ENCODE assay signal across 24 mouse cellular contexts in genomic region chr3:46869576-46870295, GRCm38 (mm10).
DNase-seq lines count a peak whose midpoint lies in the region; TF ChIP-seq lines count a peak whose summit lies in the region.
"Had no signal": no experiment of that assay in that cellular context is flagged by ENCODE, and none has a peak within 500 bp of the region (broad histone marks: within the 10 kb centered on the region; RNA-seq: fewer than 3 reads in every experiment).

No protein-coding gene starts in this region.

- H3K9me3 ChIP-seq in ES-E14 (ENCODE audit: control insufficient read depth, insufficient read depth, low read depth, low read length), result no peaks in the 10 kb centered on the region
- H3K9me3 ChIP-seq: embryonic facial prominence, embryonic 15.5 days; forebrain, embryonic 10.5 days; forebrain, embryonic 12.5 days had no signal

- DNase-seq in heart, adult 11 months, result peak; percentile 76
- DNase-seq in heart, postnatal 25 days (ENCODE audit: low spot score), result no peak
- no peak for DNase-seq in ES-E14 (ENCODE audit: low read depth, low spot score)
- peak; percentile 76 for DNase-seq in ZHBTc4 (ENCODE audit: low read depth, low spot score)
- no peak for DNase-seq in left cerebral cortex, adult 9 months (ENCODE audit: low spot score in 2 of 2)
- DNase-seq in right cerebral cortex, postnatal 36 days (ENCODE audit: low spot score in 2 of 2), result no peak
- DNase-seq: adrenal gland, adult 2 months; adrenal gland, postnatal 10 days; adrenal gland, postnatal 25 days; B cell, adult 2 months; cerebellum, adult 11 months; cerebellum, adult 18-20 months; cerebellum, adult 8-10 months; cerebellum, adult 9-11 months; cerebellum, postnatal 14 days; cerebellum, postnatal 36 days; embryo, embryonic 11 days; forebrain, postnatal 0 days had no signal

- in situ Hi-C loops in ES-E14 (cut with MboI; ENCODE audit: low sequenced_read_pairs in 2 of 2, unreplicated experiment in 2 of 2), result no loop called here

- H3K27ac ChIP-seq in ES-E14 (ENCODE audit: insufficient read depth, low read depth, low read length, poor library complexity, severe bottlenecking), result peak overlapping the region; percentile 90
- H3K27ac ChIP-seq: embryonic facial prominence, embryonic 13.5 days; embryonic facial prominence, embryonic 15.5 days; forebrain, embryonic 10.5 days; forebrain, embryonic 12.5 days; forebrain, embryonic 15.5 days had no signal

- H3K9ac ChIP-seq in ES-E14 (ENCODE audit: insufficient read depth, low read depth, low read length, poor library complexity, severe bottlenecking), result no peak overlapping the region
- H3K9ac ChIP-seq: embryonic facial prominence, embryonic 13.5 days; embryonic facial prominence, embryonic 15.5 days; forebrain, embryonic 12.5 days; forebrain, embryonic 15.5 days; forebrain, postnatal 0 days had no signal

- H3K4me3 ChIP-seq in ES-E14 (ENCODE audit: insufficient read depth in 1 of 2, low read depth in 1 of 2, low read length in 2 of 2, poor library complexity in 1 of 2, severe bottlenecking in 1 of 2), result no peak overlapping the region
- H3K4me3 ChIP-seq: embryonic facial prominence, embryonic 13.5 days; embryonic facial prominence, embryonic 15.5 days; erythroblast, embryonic 14.5 days; forebrain, embryonic 10.5 days; forebrain, embryonic 12.5 days; forebrain, embryonic 15.5 days had no signal

- intact Hi-C loops in heart, postnatal 25 days (cut with DNase I), result no loop called here

- H3K4me1 ChIP-seq in ES-E14 (ENCODE audit: control insufficient read depth in 2 of 2, insufficient read depth in 2 of 2, low read length in 2 of 2, poor library complexity in 1 of 2), result peaks cover 0 to 12% of the 10 kb centered on the region in 2 experiments; a peak in 2 of 4 replicates
- H3K4me1 ChIP-seq: embryonic facial prominence, embryonic 13.5 days; embryonic facial prominence, embryonic 15.5 days; forebrain, embryonic 10.5 days; forebrain, embryonic 12.5 days; forebrain, embryonic 15.5 days had no signal

- no peaks in the 10 kb centered on the region for H3K36me3 ChIP-seq in ES-E14 (ENCODE audit: control insufficient read depth, insufficient read depth, low read length, poor library complexity, severe bottlenecking)
- H3K36me3 ChIP-seq: embryonic facial prominence, embryonic 13.5 days; embryonic facial prominence, embryonic 15.5 days; forebrain, embryonic 10.5 days; forebrain, embryonic 12.5 days; forebrain, embryonic 15.5 days had no signal

TF ChIP-seq in ES-E14, 5 proteins besides CTCF, POLR2A, EP300 and RAD21:
- no peak for TF ChIP-seq HCFC1 (IDR thresholded peaks at IDR 0.05; ENCODE audit: borderline replicate concordance, insufficient read depth, low read length)

Comparison
In these comparisons a context has a peak if more than half of its experiments do, and no peak if none do; other contexts are left out.
1. DNase-seq: peak in heart, adult 11 months (single experiment) and ZHBTc4 (single experiment); none in heart, postnatal 25 days (single experiment), ES-E14 (single experiment), left cerebral cortex, adult 9 months (0 of 2) and right cerebral cortex, postnatal 36 days (0 of 2).